Mouse (Mus musculus): Measurements from ENCODE around the gene Etnk2.

The Etnk2 gene

GRCm38 (mm10) chr1:133353371-133353809 lies 10.0 kb upstream of the Etnk2 start:
- peak; percentile 86 for DNase-seq

DNA sequence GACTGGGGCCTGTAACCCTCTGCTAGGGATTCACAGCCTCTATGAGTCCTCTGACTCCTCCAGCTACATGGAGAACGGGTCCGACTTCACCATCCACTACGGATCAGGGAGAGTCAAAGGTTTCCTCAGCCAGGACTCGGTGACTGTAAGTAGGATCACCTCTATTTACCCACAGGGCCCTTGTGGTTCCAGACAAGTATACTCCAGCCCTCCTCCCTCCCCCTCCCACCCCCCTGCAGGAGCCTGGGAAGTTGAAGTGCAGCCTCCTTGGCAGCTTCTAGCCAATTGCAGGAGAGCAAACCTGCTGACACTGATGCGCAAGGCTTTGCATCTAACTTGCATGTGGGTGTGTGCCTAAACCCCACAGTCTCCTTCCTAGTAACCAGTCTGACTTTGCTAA lies 7.9 kb upstream of the Etnk2 start:
- DNase-seq, result no peak

DNA sequence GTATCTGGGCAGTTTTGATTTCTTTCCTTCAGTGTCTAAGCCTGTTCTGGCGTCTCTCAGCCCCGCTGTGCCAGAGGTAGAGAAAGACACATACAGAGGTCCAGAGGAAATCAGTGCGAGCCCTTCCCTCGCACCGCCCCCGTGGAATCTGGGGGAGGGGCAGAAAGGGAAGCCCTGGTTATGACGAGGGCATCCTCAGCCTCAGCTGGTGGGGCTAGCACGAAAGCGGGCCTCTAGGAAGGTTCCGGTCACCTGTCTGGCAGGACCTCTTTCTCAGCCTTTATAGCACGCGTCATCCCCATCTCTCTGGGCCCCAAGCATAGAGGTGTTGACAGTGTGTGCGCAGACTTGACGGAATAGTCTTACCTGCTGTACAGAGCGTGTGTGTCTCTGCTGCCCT lies 7.5 kb upstream of the Etnk2 start:
- DNase-seq, result no peak

DNA sequence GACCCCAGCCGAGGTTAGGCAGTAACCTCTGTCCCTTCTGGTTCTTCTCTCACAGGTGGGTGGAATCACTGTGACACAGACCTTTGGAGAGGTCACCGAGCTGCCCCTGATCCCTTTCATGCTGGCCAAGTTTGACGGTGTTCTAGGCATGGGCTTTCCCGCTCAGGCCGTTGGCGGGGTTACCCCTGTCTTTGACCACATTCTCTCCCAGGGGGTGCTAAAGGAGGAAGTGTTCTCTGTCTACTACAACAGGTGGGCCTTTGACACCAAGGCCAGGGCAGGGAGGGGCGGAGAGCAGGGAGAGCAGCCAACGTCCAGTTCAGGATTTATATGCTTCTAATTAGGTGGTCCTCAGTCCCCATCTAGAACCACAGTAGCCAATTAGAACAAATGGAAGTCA lies 7.0 kb upstream of the Etnk2 start:
- no peak for DNase-seq

DNA sequence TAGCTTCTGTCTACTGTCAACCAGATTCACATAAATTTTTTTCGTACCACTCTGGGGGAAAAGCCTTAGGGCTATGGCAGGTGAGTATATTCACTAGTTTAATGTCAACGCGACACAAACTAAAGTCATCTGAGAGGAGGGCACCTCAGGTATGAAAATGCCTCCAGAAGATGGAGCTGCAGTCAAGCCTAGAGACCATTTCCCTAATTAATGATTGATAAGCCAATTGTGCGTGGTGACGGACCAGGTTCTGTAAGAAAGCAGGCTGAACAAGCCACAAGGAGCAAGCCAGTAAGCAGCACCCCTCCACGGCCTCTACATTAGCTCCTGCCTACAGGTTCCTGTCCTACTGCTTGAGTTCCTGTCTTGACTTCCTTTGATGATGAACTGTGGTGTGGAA lies 2.4 kb upstream of the Etnk2 start:
- no peak for DNase-seq

- no peak for DNase-seq
Observed at GRCm38 (mm10) chr1:133362103-133362502, 1.3 kb upstream of the Etnk2 start.

- DNase-seq, result no peak
Observed at GRCm38 (mm10) chr1:133364022-133364630, 754 bp downstream of the Etnk2 start.

- DNase-seq, result no peak
Observed at GRCm38 (mm10) chr1:133364890-133365289, 1.5 kb downstream of the Etnk2 start.

- no peak for DNase-seq
Observed at GRCm38 (mm10) chr1:133366951-133367605, 3.7 kb downstream of the Etnk2 start.

DNA sequence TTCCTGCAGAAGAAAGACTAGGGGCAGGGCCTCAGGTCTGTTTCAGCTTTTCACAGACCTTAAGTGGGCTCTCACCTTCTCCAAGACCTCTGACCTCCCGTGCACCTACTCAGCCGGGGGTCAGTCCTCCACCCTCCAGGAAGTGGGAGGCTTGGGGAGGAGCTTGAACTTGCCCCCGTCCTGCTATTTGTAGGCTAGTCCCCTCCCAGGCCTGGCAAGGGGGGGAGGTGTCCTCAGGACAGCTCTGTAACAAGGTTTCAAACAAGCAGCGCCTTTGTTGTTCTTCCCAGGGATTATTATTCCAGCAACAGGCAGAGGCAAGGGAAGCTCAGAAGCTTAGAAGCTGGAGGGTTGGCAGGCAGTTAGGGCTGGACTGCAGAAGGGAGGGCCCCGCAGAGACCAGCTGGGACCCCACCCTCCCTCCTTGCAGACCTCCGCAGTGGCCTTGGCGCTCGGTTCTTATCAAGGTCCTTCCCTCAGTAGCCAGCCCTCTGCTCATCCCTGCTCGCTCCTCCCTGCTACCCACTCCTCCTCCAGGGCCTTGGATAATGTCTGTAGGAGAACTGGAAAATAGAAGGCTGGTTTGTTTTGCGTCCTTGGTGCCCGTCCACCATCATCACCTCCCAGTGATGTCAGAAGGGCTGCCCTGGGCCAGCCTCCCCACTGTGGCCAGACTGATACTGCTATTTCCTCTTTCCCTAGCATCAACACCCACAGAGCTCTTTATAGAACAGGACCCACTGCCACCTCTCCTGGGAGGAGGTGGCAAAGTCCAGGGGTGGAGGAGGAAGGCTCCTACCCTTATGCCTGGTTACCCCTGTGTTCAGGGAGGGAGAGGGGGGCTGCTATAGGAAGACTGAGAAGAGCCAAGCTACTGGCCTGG lies 4.5 kb downstream of the Etnk2 start:
- DNase-seq, result peak; percentile 18

DNA sequence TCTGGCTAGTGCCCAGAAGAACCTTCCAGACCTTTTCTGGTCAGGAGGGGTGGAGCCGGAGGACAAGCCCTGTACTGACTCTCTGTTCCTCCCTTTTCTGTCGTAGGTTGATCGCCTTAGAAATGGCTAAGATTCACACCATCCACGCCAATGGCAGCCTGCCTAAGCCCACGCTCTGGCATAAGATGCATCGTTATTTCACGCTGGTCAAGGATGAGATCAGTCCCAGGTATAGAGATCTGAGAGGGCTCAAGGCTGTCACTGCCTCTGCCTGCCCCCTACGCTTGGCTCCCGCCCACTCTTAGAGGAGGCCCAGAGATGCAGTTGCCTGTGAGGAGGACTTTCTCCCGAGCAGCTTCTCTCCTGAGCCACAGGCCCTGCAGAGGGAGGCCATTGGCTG lies 5.3 kb downstream of the Etnk2 start:
- DNase-seq, result no peak

GRCm38 (mm10) chr1:133370352-133370751 lies 7.0 kb downstream of the Etnk2 start:
- DNase-seq, result no peak

- no peak for DNase-seq
Observed at GRCm38 (mm10) chr1:133371431-133371830, 8.1 kb downstream of the Etnk2 start.

DNA sequence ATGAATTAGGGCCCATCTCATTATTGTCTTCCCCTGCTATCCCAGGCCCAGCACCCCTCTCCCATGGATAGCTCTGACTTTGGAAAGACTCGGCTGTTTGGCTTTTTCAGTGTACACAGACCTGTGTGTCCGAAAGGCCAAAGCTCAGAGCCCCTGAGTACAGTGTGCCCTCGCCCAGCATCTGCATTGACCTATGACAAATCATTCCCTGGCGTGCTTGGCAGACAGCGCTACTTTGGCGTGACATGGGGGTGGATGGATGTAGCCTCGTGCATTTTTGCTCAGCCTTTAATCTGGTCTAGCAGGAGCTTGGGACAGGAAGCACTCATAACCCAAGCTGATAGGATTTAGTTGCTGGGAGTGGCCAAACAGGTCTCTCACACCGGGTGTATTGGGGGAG lies 8.7 kb downstream of the Etnk2 start:
- no peak for DNase-seq

- DNase-seq, result no peak
Observed at GRCm38 (mm10) chr1:133375696-133376346, 12.4 kb downstream of the Etnk2 start.

DNA sequence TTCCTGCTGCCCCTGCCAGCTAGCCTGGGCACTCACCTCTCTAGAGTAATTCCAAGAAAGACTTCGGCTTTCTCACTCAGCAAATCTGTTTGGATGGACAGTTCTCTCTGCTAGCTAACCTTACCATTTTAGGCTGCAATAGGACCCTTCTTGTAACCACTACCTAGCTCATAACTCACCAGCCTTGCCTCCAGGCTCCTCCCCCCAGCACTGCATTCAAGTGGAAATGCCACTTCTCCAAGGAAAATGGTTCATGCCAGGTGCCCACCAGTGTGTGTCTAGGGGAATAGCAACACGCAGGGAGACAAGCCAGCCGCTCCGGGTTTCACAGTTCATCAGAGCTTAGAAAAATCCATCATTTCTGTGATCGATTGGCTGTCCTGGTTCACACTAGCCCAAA lies 14.2 kb downstream of the Etnk2 start:
- DNase-seq, result no peak

GRCm38 (mm10) chr1:133379254-133379985 lies 16.0 kb downstream of the Etnk2 start:
- peak; percentile 58 for DNase-seq

- DNase-seq, result no peak
Observed at GRCm38 (mm10) chr1:133379986-133380320, 16.6 kb downstream of the Etnk2 start.

GRCm38 (mm10) chr1:133380347-133381065 lies 17.1 kb downstream of the Etnk2 start:
- DNase-seq, result peak; percentile 78

DNA sequence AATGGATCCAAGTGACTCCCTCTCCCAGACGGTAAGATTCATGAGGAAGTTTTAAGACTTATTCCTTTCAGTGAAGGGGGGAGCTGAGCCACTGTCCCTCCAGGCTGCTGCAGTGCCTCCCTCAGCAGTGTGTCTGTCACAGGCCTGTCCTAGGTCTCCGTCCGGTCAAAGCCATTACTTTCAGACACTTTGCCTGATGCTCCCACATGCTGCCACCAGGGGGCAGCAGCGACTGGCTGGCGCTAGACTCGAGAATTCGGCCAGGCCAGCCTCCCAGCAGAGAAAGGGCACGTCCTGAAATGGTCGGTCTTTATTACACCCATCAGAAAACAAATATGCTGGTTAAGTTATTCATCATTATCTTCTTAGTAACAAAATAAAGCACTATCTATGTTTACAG lies 18.6 kb downstream of the Etnk2 start:
- DNase-seq, result peak; percentile 64

DNA sequence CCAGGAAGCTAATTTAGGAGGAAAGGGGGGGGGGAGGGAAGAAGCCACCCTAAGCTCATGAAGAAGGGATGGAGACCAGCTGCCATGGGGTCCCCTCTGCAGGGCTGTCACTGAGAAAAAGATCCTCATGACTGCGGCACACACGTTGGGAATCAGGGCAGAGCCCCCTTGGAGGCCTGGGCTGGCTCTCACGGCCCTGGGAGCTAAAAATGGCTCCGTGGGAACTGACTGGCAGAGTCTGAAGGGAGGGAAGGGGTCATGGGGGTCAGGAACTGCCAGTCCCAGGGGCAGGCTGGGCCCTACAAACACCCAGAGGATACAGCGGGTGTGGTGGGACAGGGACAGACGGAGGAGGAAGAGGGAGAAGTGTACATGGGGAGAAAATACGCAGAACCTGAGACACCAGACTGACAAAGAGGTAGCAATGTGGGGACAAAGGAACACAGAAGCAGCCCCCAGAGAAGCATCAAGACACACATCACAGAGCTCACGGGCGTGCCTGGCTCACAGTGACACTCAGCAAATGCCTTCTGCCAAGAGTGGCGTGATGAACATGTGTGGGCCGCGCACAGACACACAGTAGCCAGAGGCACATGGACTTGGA lies 19.3 kb downstream of the Etnk2 start:
- peak; percentile 50 for DNase-seq
